Mouse (Mus musculus): Measurements from ENCODE around the gene Tmem171.

- TF ChIP-seq CTCF (conservative IDR thresholded peaks at IDR 0.05; ENCODE audit: low read length) (no peak), NANOG (IDR thresholded peaks at IDR 0.05; ENCODE audit: borderline replicate concordance, low read length) (no peak)
Measured at GRCm38 (mm10) chr13:98723430-98723829, 28.8 kb upstream of the Tmem171 start.
